Mouse (Mus musculus) liver, embryonic 14.5 days (tissue): ENCODE measurements around the gene Trim72. TPM values are rescaled to one million over a fixed set of nuclear protein-coding genes. Genes with fewer than 3 reads are reported as not detected.
A peak's percentile ranks its signal among the peaks of the same experiment; 100 is the strongest.

Source experiments
- ATAC-seq: fragments of 200-750 bp; cut with Nextera tagmentation; 2 replicates; pipeline ENCODE4 v1.8.0; 2017; ENCODE audit warnings: moderate number of reproducible peaks, mild to moderate bottlenecking, moderate library complexity; ENCODE audit not compliant: insufficient read depth
- DNase-seq, 3 experiments: peaks; one replicate each; pipeline ENCODE4 v3.0.0-alpha.2; 2012 to 2013; ENCODE audit warnings: low read depth in 3 of 3, low spot score in 3 of 3
- H3K27ac ChIP-seq: fragments of 300-500 bp; sonication (generic); 2 replicates; pipeline ENCODE4 v1.5.1; 2014; ENCODE audit warnings: moderate library complexity, mild to moderate bottlenecking, control low read depth, inconsistent platforms
- H3K27me3 ChIP-seq: fragments of 300-500 bp; sonication (generic); 2 replicates; pipeline ENCODE4 v1.6.1; 2014; ENCODE audit warnings: mild to moderate bottlenecking, low read length, moderate library complexity; ENCODE audit not compliant: control insufficient read depth, insufficient read depth
- H3K36me3 ChIP-seq: fragments of 300-500 bp; sonication (generic); replicated peaks from 2 replicates; pipeline ENCODE4 v1.6.1; 2014; ENCODE audit warnings: low read depth; ENCODE audit not compliant: control insufficient read depth, insufficient read depth
- H3K4me1 ChIP-seq, 2 experiments: fragments of 200-500 bp in 1 of 2; fragments of 300-500 bp in 1 of 2; sonication (generic) in 1 of 2; replicated peaks; 2 replicates each; pipeline ENCODE4 v1.6.1; 2012 to 2014; ENCODE audit warnings: antibody characterized with exemption in 1 of 2, inconsistent platforms in 1 of 2, low read length in 1 of 2; ENCODE audit not compliant: control insufficient read depth in 2 of 2, insufficient read depth in 2 of 2
- H3K4me2 ChIP-seq: fragments of 300-500 bp; sonication (generic); 2 replicates; pipeline ENCODE4 v1.6.1; 2014; ENCODE audit warnings: low read depth, mild to moderate bottlenecking, control low read depth, moderate library complexity
- H3K4me3 ChIP-seq, 2 experiments: fragments of 200-500 bp in 1 of 2; fragments of 300-500 bp in 1 of 2; sonication (generic) in 1 of 2; 2 replicates each; pipeline ENCODE4 v1.5.1; 2012 to 2014; ENCODE audit warnings: low read depth in 2 of 2, low read length in 2 of 2, mild to moderate bottlenecking in 2 of 2, control low read depth in 1 of 2, inconsistent platforms in 1 of 2, moderate library complexity in 1 of 2; ENCODE audit not compliant: insufficient read depth in 1 of 2
- H3K9ac ChIP-seq: fragments of 300-500 bp; sonication (generic); replicated peaks from 2 replicates; pipeline ENCODE4 v1.6.1; 2014; ENCODE audit warnings: mild to moderate bottlenecking, control low read depth, moderate library complexity
- H3K9me3 ChIP-seq: fragments of 300-500 bp; sonication (generic); 2 replicates; pipeline ENCODE4 v1.6.1; 2016; ENCODE audit warnings: low read length, mixed read lengths; ENCODE audit not compliant: control insufficient read depth
- CTCF ChIP-seq: IDR thresholded peaks from 2 replicates; pipeline ENCODE4 v1.5.1; 2016; ENCODE audit warnings: antibody characterized with exemption, low read depth, control low read depth
- EP300 ChIP-seq: IDR thresholded peaks from 2 replicates; pipeline ENCODE4 v1.6.1; 2016; ENCODE audit warnings: antibody characterized with exemption, low read depth
- WGBS: fragments of 180-500 bp; shearing (Covaris S2); extraction: QIAGEN DNeasy Blood & Tissue Kit; methylation state at CpG from one replicate; pipeline ENCODE4 v1.1.7; 2014; ENCODE audit not compliant: insufficient replicate concordance; 5-methylcytosine and 5-hydroxymethylcytosine counted together
- polyA plus RNA-seq, 2 experiments: library from polyadenylated mRNA; depleted of rRNA in 1 of 2; stranded (reverse) in 1 of 2; unstranded in 1 of 2; fragments of >200 nt; fragmentation: Nextera tagmentation in 1 of 2; extraction: Ambion mirVana in 1 of 2; gene quantifications; 2 replicates each; pipeline versions ENCODE4 v1.2.1 to v1.2.3; 2012 to 2014

The Trim72 gene
- polyA plus RNA-seq, 2 experiments, result 0.03 TPM; not detected in 1

- no peak for DNase-seq
- H3K27me3 ChIP-seq, result no peaks in the 10 kb centered on the region
- H3K4me3 ChIP-seq, result no peak overlapping the region
- TF ChIP-seq EP300, result no peak
- TF ChIP-seq CTCF, result no peak
- no peaks in the 10 kb centered on the region for H3K9me3 ChIP-seq
- H3K9ac ChIP-seq, result no peak overlapping the region
- H3K4me1 ChIP-seq, result no peaks in the 10 kb centered on the region
- no peaks in the 10 kb centered on the region for H3K36me3 ChIP-seq
- no peak overlapping the region for H3K27ac ChIP-seq
- H3K4me2 ChIP-seq, result no peak overlapping the region
- 67% methylated on average over 4 of the region's 4 CpGs for WGBS
- no peak for ATAC-seq
These were observed 21.2 kb downstream of the Trim72 start for GRCm38 (mm10) chr7:128024932-128025331.

DNA sequence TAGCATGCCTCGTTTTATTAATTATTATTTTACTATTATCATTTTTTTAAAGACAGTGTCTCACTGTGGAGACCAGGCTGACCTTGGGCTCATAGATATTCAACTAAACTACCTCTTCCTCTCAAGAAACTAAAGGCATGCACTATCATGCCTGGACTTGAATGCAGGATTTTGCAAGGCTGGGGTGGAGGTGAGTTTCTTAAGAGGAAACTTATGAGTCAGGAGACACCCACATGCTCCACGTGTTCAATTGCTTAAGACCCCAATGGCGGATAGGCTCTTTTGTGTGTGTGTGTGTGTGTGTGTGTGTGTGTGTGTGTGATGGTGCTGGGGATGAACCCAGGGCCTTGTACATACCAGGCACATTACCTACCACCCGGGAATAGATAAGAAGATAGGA lies 21.6 kb downstream of the Trim72 start:
- H3K9ac ChIP-seq, result no peak overlapping the region
- no peak for TF ChIP-seq CTCF
- TF ChIP-seq EP300, result no peak
- no peaks in the 10 kb centered on the region for H3K27me3 ChIP-seq

DNA sequence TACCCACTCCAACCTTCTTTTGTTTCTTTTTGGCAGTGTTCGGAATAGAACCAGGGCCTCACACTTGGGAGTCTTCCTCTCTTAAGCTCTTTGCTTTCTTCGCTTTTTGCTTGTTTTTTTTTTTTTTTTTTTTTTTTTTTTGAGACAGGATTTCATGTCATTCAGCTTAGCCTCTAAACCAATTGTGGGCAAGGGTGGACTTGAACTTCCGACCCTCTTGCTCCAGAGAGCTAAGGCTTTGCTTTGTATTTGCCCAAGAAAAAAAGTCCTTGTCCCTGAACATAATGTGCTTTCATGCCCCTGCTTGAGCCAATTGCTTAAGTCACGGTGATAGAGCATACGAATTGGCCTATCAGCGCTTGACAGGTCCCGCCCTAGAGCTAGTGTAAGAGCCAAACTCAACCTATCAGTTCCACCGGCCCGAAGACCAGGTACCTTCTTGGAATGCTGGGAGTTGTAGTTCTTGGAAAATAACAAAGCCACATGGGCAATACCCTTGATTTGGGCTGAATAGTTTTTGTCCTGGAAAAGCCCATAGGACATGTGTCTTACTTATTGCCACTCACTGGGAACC lies 27.7 kb downstream of the Trim72 start:
- Histone ChIP-seq H3K4me1 (peaks cover 0 to 4% of the 10 kb centered on the region in 2 experiments; a peak in 2 of 4 replicates), H3K4me3 (no peak overlapping the region), H3K4me2 (no peak overlapping the region), H3K9ac (no peak overlapping the region), H3K9me3 (no peaks in the 10 kb centered on the region), H3K36me3 (no peaks in the 10 kb centered on the region), H3K27ac (no peak overlapping the region), H3K27me3 (no peaks in the 10 kb centered on the region)
- 43% methylated on average over 9 of the region's 9 CpGs for WGBS
- TF ChIP-seq EP300 (no peak), CTCF (no peak)
- ATAC-seq (peak; percentile 77), DNase-seq (peak; percentile 30 to 52 (median 41))

More for the DNA sequence above, 21.6 kb downstream of the Trim72 start:
- Histone ChIP-seq H3K27ac (no peak overlapping the region), H3K36me3 (no peaks in the 10 kb centered on the region), H3K9me3 (no peaks in the 10 kb centered on the region), H3K4me3 (no peak overlapping the region), H3K4me1 (no peaks in the 10 kb centered on the region), H3K4me2 (no peak overlapping the region)
- 49% methylated on average over 4 of the region's 4 CpGs for WGBS
- no peak for DNase-seq
- ATAC-seq, result no peak

- Histone ChIP-seq H3K4me3 (no peak overlapping the region), H3K27me3 (no peaks in the 10 kb centered on the region), H3K9ac (no peak overlapping the region), H3K4me2 (no peak overlapping the region), H3K4me1 (peaks cover 0 to 4% of the 10 kb centered on the region in 2 experiments; a peak in 2 of 4 replicates), H3K36me3 (no peaks in the 10 kb centered on the region), H3K27ac (no peak overlapping the region), H3K9me3 (no peaks in the 10 kb centered on the region)
- TF ChIP-seq EP300, result no peak
- no peak for TF ChIP-seq CTCF
- 65% methylated on average over 5 of the region's 5 CpGs for WGBS
- no peak for ATAC-seq
- no peak for DNase-seq
These were observed 28.7 kb downstream of the Trim72 start for GRCm38 (mm10) chr7:128032290-128032988.

DNA sequence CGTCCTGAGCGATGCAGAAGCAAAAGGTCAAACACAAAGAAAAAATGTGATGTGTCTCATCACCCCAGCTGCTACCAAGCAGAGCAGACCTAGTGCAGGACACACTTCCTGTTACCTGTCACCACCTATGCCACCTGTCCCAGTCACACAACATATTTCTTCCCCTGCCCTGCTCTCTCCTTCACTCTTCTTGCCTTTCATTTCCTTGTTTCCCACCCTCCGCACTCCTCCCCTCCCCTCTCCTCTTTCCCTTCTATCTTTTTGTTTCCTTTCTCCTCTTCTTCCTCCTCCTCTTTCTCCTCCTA lies 29.2 kb downstream of the Trim72 start:
- no peak for TF ChIP-seq CTCF
- no peak for TF ChIP-seq EP300
- peaks cover 0 to 4% of the 10 kb centered on the region in 2 experiments; a peak in 2 of 4 replicates for H3K4me1 ChIP-seq
- DNase-seq (no peak), ATAC-seq (no peak)
- H3K4me3 ChIP-seq, result no peak overlapping the region
- H3K27me3 ChIP-seq, result no peaks in the 10 kb centered on the region
- H3K9me3 ChIP-seq, result no peaks in the 10 kb centered on the region
- 82% methylated on average over 3 of the region's 3 CpGs for WGBS
- no peak overlapping the region for H3K27ac ChIP-seq
- H3K4me2 ChIP-seq, result no peak overlapping the region
- H3K36me3 ChIP-seq, result no peaks in the 10 kb centered on the region
- no peak overlapping the region for H3K9ac ChIP-seq
